Mouse (Mus musculus) thymus, postnatal 4 days (tissue): ENCODE measurements around the gene Npff.

ENCODE experiments used
- DNase-seq: peaks from one replicate; pipeline ENCODE4 v3.0.0; 2021

Npff gene

DNA sequence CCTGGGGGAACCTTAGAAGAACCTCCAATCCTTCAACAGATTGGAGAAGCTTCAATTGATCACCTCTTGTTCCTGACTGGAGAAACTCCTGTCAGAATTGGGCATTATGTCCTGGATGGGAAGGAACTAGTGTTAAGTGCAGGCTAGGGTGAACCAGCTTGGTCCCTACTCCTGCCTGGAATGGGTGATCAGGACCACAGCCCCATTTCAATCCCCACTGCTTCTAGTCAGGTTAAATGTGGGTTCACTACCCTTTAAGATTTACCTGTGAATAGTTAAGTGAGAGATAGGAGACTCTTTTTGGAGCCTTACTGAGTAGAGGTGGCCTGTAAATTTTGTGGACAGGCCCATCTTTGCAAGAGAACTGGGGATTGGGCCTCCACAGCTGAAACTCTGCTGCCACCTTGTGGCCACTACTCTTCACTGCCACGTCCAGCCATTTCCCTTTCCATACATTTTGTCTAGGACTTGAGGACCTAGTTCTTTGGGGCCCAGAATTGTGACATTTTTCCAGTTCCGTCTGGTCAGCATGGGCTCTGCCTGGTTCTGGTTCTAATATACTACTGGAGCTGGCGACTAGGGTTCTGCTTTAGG is at the start of gene Npff:
Gene Npff, minus strand, starts transcription at position 51 of the 594 bp plus-strand sequence.
- DNase-seq: peak; percentile 85

DNA sequence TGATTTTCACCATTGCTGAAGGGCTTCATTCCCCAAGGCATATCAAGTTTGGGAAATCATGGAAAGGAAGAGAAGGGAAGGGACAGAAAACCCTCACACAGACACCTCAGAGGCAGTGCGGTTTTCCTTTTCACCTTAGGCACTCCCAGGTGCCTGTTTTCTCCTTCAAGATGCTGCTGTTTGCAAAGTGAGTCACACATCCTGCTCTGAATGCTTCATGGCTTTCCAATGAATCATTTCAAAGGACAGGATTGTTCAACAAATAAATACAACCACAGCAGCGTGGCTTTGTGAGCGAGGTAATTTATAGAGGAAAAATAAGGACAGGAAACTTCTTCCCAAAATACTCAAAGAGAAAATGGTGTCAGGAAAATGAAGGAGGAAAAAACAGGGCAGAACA is 47.3 kb upstream of the Npff start:
- DNase-seq: no peak

DNA sequence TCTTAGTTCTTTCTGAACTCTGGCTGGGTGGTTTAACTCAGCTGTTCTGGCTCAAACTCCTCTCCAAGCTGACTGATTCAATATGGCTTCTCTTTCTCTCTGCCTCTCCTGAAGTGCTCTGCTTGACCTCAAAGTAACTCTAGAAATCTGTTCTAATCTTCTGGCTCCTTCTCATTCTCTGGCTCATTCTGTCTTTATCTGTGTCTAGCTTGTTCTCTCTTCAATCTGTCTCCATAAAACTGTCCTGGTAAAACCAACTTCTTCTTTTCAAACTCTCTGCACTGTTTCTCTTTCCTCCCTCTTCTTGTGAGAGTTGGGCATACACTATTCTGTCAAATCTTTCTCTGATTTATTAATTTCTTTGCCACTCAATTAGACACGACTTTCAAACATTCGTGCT is 43.1 kb upstream of the Npff start:
- no peak for DNase-seq

DNA sequence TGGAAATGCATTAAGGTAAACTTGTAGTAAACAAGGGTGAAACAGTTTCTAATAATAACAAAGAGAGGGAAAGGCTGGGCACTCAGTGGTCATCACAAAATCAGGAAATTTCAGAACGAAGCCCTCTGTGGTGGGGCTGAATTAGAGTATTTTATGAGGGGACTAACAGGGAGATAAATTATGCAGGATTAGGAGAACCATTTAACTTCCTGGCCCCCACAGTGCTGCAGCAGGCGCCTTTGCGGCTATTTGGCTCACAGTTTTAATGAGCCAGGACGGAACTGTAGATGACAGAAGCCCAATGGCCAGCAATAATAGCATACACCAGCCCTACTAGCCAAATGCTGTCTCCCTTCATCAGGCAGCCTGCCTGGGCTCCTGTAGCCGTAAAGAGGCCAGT is 38.9 kb upstream of the Npff start:
- DNase-seq: no peak

DNA sequence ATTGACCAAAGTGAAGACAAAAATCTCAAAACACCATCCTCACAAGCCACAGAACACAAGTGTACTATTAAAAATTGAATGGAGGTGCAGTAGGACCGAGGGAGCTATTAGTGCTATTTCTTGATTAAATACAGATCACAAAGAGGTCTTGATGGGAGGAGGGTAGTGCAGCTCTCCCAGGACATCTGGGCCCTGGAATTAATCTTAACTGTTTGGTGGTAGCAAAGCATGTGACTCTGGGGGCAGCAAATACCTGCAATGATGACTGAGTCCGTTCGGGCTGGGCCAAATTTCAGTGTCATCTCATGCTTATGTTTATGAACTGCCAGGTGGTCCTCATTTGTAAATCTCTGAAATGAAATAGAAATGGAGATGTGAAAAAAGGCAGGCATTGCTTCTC is 38.3 kb upstream of the Npff start:
- no peak for DNase-seq

DNA sequence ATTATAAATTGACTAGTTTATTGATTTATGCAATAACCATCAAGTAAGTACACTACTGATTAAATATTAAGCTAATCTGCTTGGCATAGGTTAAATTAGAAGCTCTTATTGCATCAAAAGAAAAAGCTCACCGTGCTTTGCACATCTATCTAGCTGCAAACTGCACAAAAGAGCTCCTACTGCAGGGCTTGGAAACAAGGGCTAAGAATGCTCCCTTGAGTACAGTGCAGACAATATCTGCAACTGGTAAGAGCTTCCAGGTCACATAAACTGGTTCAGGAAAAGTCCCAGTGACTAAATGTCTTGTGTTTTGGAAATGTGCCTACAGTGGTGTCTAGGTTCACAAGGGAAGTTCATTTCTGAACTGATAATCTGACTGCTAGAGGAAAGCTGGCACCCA is 37.7 kb upstream of the Npff start:
- no peak for DNase-seq

DNA sequence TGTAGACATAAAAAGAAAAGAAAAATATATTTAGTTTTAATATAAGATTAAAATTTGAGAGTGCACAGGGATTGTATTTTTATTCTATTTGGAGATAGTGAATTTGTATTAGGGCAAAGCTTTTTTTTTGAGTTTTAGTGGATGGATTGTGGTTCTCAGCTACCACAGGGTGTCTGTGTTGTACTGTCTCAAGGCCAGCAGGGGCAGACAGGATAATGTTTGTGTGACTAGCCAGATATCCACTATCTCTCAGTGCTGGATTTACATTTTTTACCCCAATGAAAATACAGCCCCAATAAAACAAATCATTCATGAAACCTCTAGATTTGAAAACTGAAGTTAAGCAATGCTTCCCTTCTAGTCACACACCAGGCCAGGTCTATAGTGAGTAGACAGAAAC is 32.8 kb upstream of the Npff start:
- DNase-seq: no peak

DNA sequence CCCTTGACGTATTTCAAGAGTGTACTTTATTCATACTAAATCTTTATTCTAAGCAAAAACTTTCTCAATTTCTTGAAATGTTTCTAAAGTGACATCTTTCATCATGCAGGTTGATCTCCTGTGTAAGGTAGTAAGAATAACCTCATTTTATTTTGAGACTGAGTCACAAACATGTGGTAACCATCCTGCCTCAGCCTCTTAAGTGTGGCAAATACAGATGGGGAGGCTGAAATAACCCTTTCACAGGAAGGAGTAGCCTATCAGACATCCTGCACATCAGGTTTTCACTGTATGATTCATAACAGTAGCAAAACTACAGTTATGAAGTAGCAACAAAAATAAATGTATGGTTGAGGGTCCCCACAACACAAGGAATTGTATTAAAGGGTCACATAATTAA is 30.8 kb upstream of the Npff start:
- no peak for DNase-seq

DNA sequence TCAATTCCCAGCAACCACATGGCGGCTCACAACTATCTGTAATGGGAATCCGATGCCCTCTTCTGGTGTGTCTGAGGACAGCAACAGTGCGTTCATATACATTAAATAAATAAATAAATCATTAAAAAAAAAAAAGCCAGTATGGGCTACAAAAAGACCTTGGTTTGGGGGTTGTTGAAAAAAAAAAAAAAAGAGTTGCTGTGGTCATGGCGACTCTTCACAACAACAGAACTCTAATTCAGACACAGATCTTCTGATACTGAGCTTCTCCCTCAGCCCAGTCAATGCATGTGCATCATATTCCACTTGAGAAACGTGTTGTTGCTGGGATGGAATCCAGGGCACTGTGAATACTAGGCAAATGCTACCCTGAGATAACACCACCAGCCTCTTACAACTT is 27.9 kb upstream of the Npff start:
- DNase-seq: no peak

DNA sequence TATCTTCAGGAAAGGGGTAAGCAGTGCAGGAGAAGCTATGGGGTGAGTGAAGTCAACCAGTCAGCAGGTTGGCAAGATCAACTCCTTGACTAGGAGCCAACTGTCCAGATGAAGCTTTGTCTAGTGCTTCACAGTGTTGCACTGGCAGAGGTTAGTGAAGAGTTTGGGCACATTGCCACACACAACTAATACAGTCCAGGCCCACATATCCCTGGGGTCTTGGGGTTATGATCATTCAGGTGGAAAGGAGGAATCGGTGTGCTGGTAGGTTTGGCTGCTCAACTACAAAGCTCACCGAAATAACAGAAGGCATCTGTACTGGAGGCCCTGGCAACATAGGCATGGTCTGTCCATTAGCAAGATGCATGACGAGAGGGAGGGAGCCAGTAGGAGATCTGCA is 22.7 kb upstream of the Npff start:
- DNase-seq: no peak

DNA sequence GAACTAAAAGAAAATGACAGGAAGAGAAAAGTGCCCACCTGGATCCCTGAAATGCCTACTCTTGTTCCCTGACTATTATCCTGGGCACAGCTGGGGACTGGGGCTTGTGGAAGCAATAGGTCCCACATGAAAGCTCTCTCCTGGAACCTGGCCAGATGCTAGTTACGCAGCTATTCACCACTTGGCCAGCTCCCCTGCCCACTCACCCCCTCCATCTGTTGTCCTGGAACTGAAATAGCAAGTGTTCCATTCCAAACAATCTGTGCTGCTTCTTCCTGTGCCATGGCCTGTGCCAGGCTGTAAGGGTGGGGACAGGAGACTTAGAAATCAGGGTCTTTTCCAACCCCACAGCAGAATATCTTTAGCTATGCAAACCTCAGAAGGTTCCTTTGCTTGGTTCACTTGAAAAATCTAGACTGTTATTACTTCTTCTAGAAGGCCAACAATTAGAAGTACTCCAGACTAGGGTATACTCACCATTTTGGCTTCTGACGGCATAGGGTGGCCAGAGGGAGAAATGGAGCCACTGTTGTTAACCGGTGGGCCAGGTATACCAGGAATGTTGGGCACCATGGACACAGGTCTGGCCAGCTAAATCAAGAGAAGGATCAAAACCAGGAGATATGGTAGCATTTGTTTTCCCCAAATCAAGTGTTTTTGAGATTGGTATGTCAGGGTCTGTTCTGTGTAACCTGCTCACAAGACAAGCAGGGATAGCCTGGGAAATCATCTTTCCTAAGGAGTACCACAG is 22.1 kb upstream of the Npff start:
- DNase-seq: no peak

DNA sequence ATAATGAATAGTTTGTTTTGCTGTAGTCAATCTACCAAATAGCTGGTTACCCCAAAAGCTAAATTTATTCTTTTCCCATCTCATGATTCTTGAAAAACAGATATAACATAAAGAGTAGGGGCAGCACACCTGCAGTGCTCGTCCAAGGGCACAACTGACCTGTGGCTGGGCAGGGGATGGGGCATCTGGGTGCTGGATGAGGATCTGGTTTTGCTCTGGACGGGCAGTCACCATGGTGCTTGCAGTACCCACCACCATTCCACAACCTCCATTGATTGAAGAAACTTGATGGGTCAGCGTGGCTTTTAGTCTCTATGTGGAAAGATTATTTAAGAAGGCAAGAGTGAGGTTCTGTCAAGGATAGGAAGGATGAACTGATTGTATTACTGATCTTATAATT is 21.5 kb upstream of the Npff start:
- no peak for DNase-seq

DNA sequence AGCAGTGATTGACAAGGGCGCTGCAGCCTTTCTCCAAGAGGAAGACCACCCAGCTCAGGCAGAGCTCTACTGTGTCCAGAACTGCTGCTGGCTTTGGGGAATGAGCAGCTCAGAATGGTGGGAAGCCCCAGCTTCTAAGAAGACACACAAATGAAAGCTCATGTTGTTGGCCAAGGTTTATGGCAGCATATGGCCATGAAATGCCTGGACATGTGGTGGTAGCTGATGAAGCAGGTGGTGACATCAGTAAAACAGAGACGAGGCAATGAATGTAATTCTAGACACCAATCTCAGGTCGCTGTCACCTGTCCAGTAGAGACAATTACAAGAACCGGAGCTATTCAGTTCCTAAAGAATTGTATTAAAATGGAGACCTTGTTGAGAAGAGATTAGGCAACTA is 20.1 kb upstream of the Npff start:
- no peak for DNase-seq

DNA sequence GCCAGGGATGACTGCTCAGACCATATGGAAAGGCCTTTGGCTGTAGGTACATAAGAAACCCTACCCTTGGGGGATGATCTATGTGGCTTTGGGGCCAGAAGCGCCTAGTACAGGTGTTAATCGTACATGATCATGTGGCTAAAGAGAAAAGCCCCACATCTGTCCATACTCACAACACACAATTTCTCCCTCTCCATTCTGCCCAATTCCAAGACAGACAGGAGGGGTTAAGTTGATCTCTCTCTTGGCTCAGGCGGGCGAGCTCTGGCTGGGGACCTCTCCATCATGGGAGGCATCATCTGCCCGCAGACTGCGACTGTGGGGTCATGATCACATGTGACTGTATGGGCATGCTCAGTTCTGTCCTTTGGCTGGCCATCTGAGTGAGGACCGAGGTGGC is 9.2 kb upstream of the Npff start:
- DNase-seq: no peak

DNA sequence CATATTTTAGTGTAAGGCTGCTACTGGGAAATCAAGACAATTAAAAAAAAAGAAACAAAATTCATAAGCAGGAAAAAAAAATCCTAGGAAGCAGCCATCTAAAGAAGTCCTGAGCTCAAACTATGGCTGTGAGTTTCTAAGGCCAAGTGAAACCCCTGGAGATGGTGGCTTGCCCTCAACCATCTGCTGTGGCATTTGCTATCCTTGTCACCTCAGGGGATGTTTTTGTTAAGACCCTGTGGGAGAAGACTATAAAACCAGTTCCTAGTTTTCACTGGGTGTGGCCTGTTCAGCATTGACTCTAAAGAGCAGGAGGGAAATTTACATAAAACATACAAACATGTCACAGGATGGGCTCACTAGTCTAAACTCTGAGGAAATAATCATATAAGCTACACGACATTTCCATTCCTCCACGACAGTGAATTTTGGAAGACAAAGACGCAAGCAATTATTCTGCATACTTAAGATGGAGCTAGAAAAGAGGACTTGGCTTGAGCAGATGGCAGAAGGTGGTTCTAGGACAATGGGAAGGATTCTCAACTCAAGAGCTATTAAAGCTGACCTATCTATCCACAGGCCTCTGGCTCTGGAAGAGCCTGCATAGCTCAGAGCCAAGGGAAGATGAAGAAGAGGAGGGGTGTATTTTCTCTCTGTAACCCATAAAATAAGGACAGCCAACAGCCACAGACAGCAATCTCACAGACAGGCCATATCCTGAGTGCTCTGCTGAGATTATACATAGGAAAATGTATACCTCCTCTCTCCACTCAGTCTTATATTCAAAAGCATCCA is 7.6 kb upstream of the Npff start:
- DNase-seq: no peak

DNA sequence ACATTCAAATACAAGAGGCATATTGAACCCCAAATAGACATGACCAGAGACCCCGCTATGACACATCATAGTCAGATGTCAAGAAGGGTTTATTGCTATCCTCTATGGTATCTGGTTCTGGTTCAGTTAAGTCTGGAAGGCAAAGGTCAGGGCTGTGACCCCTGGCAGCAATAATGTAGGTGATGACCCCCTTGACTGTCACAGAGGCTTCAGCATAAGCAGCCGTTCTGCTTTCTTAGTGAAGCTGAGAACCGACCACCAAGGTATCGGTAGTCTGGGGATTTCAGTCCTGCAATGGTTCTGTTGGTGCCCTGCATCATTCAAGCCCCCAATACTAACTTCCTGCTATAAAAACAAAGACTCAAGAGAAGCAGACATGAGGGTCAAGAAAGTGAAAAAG is 6.8 kb upstream of the Npff start:
- no peak for DNase-seq

DNA sequence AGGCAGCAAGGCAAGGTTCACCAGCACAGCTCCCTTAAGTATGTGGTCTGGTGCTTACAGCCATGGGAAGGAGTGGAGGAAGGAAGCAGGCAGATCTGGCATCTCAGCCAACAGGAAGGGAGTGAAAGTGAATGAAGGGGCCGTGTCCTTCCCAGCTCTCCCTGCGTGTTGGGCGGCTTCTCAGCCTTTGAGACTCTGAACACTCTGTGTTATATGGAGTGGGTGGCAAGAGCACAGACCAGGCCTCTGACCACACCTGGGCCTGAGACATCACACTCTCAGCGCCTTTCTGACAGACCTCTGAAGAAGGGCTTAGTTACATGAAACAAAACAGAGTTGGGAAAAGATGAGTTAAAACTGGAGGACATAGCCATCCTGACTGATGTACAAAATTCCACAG is 5.8 kb upstream of the Npff start:
- no peak for DNase-seq

DNA sequence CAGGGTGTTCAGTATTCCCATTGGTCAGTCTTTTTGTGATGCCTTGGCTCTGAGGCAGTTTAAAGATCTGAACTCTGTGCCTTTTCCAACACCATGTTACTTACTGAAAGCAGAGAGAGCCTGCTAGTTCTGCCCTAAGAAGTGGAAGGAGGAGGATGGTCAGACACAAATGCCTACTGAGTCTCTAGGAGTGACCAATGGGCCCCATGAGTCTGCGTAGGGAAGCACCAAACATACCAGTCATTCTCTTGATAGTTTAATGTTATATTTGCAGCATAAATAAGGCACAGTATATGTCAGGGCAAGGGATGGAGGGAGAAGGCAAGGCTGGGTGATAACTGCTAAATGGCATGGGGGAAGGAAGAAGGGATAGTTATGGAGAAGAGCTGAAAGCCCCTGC is 3.7 kb upstream of the Npff start:
- no peak for DNase-seq

DNA sequence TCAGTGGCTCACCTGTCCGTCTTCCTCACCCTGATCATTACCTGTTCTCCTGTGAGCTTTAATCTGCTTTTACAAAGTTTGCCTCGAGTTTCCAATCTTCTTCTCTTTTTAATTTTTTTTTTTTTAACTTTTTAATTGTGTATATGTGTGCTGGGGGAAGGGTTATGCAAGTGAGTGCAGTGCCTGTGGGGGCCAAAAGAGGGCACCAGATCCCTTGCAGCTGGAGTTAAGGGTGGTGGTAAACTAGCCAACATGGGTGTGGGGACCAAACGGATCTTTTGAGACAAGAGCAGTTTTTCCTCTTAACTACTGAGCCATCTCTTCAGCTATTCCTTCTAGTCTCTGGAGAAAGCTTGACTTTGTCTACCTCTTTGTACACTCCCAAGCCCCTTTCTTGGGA is 3.2 kb upstream of the Npff start:
- DNase-seq: peak; percentile 62

DNA sequence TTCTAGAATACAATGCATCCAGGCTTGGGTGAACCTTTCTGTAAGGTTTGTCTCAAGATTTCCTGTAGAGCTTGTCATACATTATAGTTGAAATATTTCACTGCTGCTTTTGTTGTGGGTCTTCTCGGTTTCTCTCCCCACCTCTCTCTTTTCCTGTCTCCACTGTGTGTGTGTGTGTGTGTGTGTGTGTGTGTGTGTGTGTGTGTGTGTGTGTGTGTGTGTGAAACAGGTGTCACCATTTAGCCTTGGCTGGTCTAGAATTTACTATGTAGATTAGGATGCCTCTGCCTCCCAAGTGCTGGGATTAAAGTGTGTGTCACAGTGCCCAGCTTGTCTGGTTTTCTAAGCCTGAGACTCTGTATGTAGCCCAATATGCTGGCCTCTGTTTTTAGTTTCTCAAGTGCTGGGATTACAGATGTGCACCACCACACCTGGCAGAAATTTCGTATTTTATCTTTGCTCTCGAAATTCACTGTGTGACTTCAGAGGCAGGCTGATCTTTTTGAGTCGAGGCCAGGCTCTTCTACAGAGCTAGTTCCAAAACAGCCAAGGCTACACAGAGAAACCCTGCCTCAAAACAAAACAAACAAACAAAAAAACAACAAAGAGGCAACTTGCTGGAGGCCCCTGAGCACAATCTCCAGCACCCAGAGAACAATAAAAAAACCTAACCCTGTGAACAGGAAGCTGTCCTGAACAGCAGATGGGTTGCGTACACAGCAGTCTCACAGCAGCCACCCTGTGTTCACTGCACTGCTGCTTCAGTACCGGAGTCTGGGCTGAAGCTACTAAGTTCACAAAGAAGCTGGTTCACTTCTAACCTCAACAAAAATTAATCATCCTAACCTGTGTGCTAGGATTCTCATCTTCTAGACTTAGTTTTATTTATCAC is 1.6 kb upstream of the Npff start:
- peak; percentile 41 for DNase-seq

DNA sequence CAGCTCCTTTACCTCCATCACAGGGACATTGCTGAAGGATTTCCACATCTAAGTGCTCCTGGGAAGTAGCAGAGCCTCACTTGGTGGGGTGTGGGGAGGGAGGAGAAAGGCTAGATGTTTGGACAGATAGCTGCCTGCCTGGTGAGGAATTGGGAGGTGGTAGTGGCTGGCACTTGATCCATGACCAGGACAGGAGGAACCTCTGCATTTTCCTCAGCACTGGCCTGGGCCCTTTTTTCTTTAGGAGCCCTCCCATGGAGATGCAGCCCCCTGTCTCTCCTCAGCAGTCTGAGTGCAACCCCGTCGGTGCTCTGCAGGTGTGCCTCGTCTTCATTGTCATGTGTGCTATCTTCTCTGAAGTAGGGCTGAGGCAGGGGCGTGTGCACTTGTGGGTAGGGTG is 3.3 kb downstream of the Npff start:
- DNase-seq: no peak

DNA sequence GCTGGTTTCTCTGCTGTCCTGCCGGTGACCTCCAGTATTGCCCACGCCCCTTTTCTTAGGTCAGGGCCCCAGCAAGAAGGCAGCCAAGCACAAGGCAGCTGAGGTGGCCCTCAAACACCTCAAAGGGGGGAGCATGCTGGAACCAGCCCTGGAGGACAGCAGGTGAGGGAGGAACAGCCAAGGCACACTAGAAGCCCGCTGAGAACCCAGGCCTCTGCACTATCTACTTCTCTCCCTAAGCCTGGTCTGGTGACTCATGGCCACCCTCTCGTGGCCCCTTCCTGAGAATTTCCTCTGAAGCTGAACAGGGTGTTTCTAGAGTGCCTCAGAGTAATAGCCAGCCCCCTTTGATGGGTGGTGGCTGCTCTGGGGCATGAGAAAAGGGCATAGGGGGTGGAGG is 4.3 kb downstream of the Npff start:
- DNase-seq: no peak
